Mouse (Mus musculus) left cerebral cortex, adult 2 months (tissue): ENCODE measurements around the gene Cnp. TPM values are rescaled to one million over a fixed set of nuclear protein-coding genes. Genes with fewer than 3 reads are reported as not detected.
A peak's percentile ranks its signal among the peaks of the same experiment; 100 is the strongest.

Source experiments
- DNase-seq, 2 experiments: peaks; one replicate each; pipeline ENCODE4 v3.0.0; 2021 to 2022; ENCODE audit warnings: low spot score in 2 of 2, mixed read lengths in 1 of 2; ENCODE audit errors: extremely low spot score in 1 of 2
- H3K27ac ChIP-seq: fragments of 200-600 bp; 2 replicates; pipeline ENCODE4 v1.8.1; 2022
- H3K4me3 ChIP-seq: fragments of 200-600 bp; 2 replicates; pipeline ENCODE4 v1.8.1; 2022
- CTCF ChIP-seq: fragments of 200-600 bp; IDR thresholded peaks from 2 replicates; pipeline ENCODE4 v1.8.1; 2022; ENCODE audit warnings: antibody characterized with exemption, mild to moderate bottlenecking, moderate library complexity
- intact Hi-C: fragments of 180-260 bp; cut with DNase I; formaldehyde crosslinking; loops from one replicate; pipeline ENCODE4 v1.15.1; 2025
- total RNA-seq, 2 experiments: library from RNA; stranded (reverse); gene quantifications; 2 replicates each; pipeline ENCODE4 v1.2.3; 2021

Gene Cnp
- total RNA-seq, 2 experiments from 2014 or later, result 117 to 121 TPM

DNA sequence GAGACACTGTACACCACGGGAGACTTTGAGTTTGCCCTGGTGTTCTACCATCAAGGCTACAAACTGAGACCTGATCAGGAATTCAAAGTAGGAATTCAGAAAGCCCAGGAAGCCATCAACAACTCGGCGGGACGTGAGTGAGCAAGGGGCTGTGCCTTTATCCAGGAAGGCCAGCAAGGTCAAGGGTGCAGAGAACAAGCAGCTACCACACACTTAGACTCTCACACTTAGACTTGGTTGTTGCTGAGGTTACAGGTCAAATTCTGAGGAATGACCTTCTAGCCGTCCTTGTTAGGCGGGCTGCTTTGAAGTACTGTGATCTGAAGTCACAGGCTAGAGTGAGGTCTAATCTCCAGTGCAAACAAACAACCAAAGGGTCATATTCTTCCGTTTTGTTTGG is 15.2 kb upstream of the Cnp start:
- TF ChIP-seq CTCF, result no peak
- H3K4me3 ChIP-seq, result no peak overlapping the region
- H3K27ac ChIP-seq, result no peak overlapping the region
- intact Hi-C loops, result loop anchor here (5.0 kb wide), 1 partner anchor 47 kb away; no protein-coding TSS in a partner anchor
- no peak for DNase-seq

DNA sequence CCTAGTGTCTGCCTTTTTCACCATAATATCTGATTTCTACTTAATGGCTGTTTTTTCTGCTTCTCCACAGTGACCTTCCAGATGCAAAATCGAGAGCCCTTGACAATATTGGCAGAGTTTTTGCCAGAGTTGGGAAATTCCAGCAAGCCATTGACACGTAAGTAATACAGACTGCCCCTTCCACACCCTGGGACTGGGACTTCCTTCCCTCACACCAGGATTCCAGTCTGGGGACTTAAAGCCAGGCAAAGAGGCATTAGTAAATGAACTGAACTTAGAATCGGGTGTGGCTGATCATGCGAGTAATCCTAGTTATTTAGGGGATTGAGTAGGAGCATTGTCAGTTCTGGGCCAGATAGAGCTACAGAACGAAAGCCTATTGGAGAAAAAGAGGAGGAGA is 13.0 kb upstream of the Cnp start:
- Histone ChIP-seq H3K27ac (no peak overlapping the region), H3K4me3 (no peak overlapping the region)
- DNase-seq, result no peak
- intact Hi-C loops, result loop anchor here (5.0 kb wide), 1 partner anchor 191 kb away; no protein-coding TSS in a partner anchor
- TF ChIP-seq CTCF, result no peak

GRCm38 (mm10) chr11:100564297-100564696 is 10.4 kb upstream of the Cnp start:
- 0 out of 2 replicates have a peak overlapping the region, but pooled peaks have one; percentile 7 for H3K4me3 ChIP-seq
- DNase-seq, result peak; percentile 60 to 76
- no peak for TF ChIP-seq CTCF
- peak overlapping the region; percentile 62 for H3K27ac ChIP-seq
- intact Hi-C loops, result loop anchor here (5.0 kb wide), 1 partner anchor 188 kb away; no protein-coding TSS in a partner anchor

DNA sequence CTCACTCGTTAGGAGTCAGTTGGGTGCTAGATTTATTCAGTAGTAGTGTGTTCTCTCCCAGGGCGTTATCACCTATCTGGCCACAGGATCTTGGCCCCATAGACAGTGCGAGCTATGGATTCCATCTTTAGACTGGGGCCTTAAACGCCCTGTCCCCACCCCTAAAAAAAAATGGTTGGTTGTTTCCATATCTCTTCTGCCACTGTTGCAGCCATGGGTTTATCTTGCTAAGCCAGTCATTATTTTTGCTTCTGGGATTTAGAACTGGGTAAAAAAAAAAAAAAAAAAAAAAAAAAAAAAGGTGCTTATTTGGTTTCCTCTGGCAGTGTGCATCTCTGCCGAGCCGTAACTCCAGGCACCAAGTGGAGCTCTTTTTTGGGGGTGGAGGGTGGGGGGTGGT is 10.0 kb upstream of the Cnp start:
- intact Hi-C loops, result loop anchor here (5.0 kb wide), 1 partner anchor 188 kb away; no protein-coding TSS in a partner anchor
- peak overlapping the region; percentile 62 for H3K27ac ChIP-seq
- DNase-seq, result no peak
- TF ChIP-seq CTCF, result no peak
- H3K4me3 ChIP-seq, result 0 out of 2 replicates have a peak overlapping the region, but pooled peaks have one; percentile 7

- intact Hi-C loops, result no loop called here
- no peak for TF ChIP-seq CTCF
- H3K27ac ChIP-seq, result no peak overlapping the region
These were observed 7.5 kb upstream of the Cnp start for GRCm38 (mm10) chr11:100567229-100567628.

GRCm38 (mm10) chr11:100567815-100568245 is 6.9 kb upstream of the Cnp start:
- Histone ChIP-seq H3K4me3 (no peak overlapping the region), H3K27ac (no peak overlapping the region)
- TF ChIP-seq CTCF, result no peak
- intact Hi-C loops, result no loop called here
- DNase-seq, result no peak

More at GRCm38 (mm10) chr11:100567229-100567628, 7.5 kb upstream of the Cnp start:
- no peak for DNase-seq
- H3K4me3 ChIP-seq, result no peak overlapping the region

GRCm38 (mm10) chr11:100568692-100569091 is 6.0 kb upstream of the Cnp start:
- H3K27ac ChIP-seq, result no peak overlapping the region
- H3K4me3 ChIP-seq, result no peak overlapping the region
- intact Hi-C loops, result no loop called here
- DNase-seq, result no peak
- no peak for TF ChIP-seq CTCF

DNA sequence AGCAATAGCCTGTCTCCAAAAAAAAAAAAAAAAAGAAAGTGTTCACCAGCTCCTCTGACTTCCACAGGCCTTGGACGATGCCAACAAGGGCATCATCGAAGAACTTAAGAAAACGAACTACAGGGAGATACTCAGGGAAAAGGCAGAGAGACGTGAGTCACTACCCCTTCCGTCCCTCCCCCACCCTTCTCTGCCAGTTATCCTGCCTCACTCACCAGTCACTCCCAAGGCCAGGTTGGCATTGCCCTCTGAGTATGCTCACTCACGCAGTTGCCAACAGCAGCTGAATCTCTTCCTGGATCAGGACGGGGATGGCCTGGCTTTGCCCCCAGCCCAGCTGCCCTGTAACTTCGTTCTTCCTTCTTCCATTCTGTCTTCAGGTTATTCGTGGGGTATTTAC is 4.9 kb upstream of the Cnp start:
- intact Hi-C loops, result loop anchor here (2.0 kb wide), 6 partner anchors 41 to 389 kb away; partner anchors contain the start of gene Nkiras2
- Histone ChIP-seq H3K4me3 (no peak overlapping the region), H3K27ac (no peak overlapping the region)
- no peak for DNase-seq
- TF ChIP-seq CTCF, result no peak

DNA sequence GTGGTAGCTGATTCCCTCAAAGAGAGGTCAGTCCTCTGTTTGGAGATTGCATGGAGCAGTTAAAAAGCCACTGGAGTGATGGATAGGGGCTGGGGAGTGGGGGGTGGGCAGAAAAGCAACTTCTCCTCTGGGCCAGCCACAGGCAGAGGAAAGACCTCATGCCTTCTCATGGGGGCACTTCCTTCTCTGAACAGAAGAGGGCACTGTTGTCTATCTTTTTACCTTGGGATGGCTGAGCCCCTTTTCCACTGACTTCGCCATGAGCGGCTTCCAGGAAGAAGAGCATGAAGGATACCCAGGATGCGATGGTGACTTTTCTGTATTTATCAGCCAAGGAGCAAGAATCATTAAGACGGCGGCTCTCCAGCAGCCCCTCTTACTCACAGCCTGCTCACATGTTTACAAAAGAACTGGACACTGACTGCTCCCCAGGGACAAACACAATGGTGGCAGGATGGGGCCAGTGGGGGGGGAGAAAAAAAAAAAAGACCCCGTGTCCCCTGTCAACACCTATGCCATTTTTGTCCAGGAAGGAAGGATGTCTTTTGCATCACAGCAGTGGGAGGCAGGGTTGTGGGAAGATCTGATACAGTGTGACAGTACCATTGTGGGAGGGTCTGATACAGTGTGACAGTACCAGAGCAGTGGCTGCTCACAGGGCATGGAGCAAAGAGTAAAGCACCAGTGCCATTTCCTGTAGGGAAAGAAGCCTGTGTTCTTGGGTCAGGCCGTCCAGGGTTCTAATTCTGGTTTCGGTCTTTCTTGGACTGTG is 4.1 kb upstream of the Cnp start:
- peak; percentile 92 for TF ChIP-seq CTCF
- Histone ChIP-seq H3K27ac (peak overlapping the region; percentile 67), H3K4me3 (peak overlapping the region; percentile 34)
- intact Hi-C loops, result loop anchor here (2.0 kb wide), 6 partner anchors 40 to 388 kb away; partner anchors contain the start of gene Nkiras2
- DNase-seq, result peak; percentile 74 to 78

DNA sequence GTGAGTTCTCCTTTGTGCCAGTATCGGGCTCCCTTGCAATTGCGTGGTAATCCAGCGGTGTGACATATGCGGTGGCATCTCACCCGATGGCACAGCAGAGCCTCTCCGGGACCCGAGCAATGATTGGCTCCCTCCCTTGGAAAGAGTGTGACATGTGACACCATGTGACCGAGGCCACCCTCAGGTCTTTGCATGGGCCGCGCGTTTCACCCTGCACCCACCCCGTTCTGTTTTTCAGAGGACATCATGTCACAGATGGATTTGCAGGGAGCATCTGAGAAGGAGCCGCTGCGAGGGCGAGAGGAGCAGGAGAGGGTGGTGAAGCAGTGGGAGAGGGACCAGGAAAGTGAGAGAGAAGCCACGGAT is 3.5 kb upstream of the Cnp start:
- H3K27ac ChIP-seq, result peak overlapping the region; percentile 67
- DNase-seq, result peak; percentile 42 to 63
- intact Hi-C loops, result loop anchor here (2.0 kb wide), 6 partner anchors 40 to 388 kb away; partner anchors contain the start of gene Nkiras2

GRCm38 (mm10) chr11:100574188-100574587 is 516 bp upstream of the Cnp start:
- intact Hi-C loops, result no loop called here
- peak overlapping the region; percentile 85 for H3K27ac ChIP-seq
- no peak for TF ChIP-seq CTCF
- DNase-seq, result no peak
- H3K4me3 ChIP-seq, result no peak overlapping the region; the same call in 1 of the 2 replicates

More for the DNA sequence above, 3.5 kb upstream of the Cnp start:
- peak overlapping the region; percentile 34 for H3K4me3 ChIP-seq
- no peak for TF ChIP-seq CTCF

GRCm38 (mm10) chr11:100575484-100575855 is 766 bp downstream of the Cnp start:
- TF ChIP-seq CTCF, result no peak
- Histone ChIP-seq H3K27ac (peak overlapping the region; percentile 85), H3K4me3 (peak overlapping the region; percentile 70)
- peak in 1 of 2 experiments; percentile 58 for DNase-seq
- intact Hi-C loops, result no loop called here
